Mouse (Mus musculus): ENCODE measurements at regions not wholly inside any gene's neighbourhood (a gene's known extent, or its start where the extent isn't known, plus 50 kb on each side); places are given as distances from the start of the nearest gene placed in this dataset.

- TF ChIP-seq CTCF (IDR thresholded peaks at IDR 0.05; ENCODE audit: insufficient read depth, low read depth, low read length): no peak
- TF ChIP-seq POLR2A (IDR thresholded peaks at IDR 0.05; ENCODE audit: insufficient read depth, low read depth, low read length): no peak
Measured at GRCm38 (mm10) chr11:22630982-22631381, 119.1 kb downstream of the Tmem17 start.
